Comparison of ENCODE assay signal across 14 mouse cellular contexts in the genomic region with DNA sequence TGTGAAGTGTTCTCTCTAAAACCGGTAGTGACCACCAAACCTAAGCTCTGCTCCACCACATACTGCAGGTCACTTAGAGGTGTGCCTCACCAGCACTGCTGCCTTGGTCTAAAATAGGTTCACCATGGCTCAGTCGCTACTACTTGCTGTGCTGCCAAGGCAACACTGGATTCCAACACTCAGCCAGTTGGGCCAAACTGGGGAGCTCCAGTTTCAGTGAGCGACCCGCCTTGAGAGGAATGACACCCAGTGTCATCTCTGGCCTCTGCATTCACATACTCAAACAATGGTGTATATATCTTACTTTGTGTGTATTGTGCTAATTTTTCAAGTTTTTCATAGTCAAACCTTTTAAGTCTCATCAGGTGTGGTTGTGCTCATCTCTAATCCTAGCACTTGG. TPM values are rescaled to one million over a fixed set of nuclear protein-coding genes. Genes with fewer than 3 reads are reported as not detected.
"Had no signal": no experiment of that assay in that cellular context is flagged by ENCODE, and none has a peak within 500 bp of the region (broad histone marks: within the 10 kb centered on the region; RNA-seq: fewer than 3 reads in every experiment).

No protein-coding gene starts in this region.

- DNase-seq: kidney, postnatal 10 days; kidney, postnatal 4 days; liver; liver, embryonic 13.5 days; liver, postnatal 0 days; right cerebral cortex, postnatal 14 days; thymus, adult 2 months; thymus, postnatal 25 days had no signal

- H3K27ac ChIP-seq: layer of hippocampus, adult 2 months; limb, embryonic 12.5 days; lung, embryonic 15.5 days; midbrain, embryonic 12.5 days; neural tube, embryonic 13.5 days had no signal

- H3K4me3 ChIP-seq: layer of hippocampus, adult 2 months; limb, embryonic 12.5 days; liver, embryonic 13.5 days; lung, embryonic 15.5 days; midbrain, embryonic 12.5 days; neural tube, embryonic 13.5 days had no signal

RNA-seq across cellular contexts. Expression of gene Efcab9, which starts 13.1 kb away (rescaled TPM):
- total RNA-seq: megakaryocyte-erythroid progenitor cell, adult 5-6 weeks had no signal
